Mouse (Mus musculus) A20 (cell line): ENCODE data around the gene Mmp19.

Source experiments
- DNase-seq: peaks from one replicate; pipeline ENCODE4 v3.0.0-alpha.2; 2011; ENCODE audit warnings: low read depth, low spot score

Gene Mmp19

DNA sequence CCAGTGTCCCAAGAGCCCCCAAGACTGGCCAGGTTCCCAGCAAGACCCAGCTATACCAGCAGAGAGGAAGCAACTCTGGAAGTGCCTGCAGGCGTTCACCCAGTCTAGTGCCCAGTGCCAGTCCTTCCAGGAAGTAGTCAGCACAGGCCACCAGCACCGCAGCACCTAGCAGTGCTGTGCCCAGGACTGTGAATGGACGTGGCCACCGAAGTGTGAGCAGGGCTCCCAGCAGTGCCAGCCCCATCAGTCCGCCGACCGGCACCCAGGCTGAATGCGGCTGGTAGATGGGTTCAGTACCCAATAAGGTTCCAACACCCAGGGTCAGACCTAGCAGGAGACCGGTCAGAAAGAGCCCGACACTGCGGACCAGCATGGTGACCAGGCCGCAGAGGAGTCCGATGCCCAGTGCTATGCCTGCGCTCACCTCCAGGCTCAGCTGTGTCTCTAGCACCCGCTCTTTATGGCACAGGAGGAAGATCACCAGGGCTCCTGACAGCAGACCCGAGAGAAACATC is 11.3 kb downstream of the Mmp19 start:
- no peak for DNase-seq

DNA sequence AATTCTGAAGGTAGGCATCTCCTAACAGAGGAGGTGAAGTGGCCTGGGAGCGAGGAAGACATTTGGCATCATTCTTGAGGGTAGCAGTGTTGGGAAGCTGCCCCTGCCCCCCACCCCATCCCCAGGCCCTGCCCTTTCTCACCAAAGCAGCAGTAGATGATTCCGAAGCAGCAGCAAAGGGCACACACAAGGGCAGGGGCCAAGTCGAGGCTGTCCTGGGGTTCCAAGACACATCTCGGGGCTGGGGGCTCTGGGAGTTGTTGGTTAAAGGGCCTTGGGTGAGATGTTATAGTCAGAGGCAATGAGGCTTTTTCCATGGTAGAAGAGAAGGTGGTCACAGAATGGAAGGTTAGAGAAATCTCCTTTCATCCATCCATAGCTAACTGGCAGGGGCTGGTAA is 12.2 kb downstream of the Mmp19 start:
- DNase-seq = no peak

- no peak for DNase-seq
Measured at GRCm38 (mm10) chr10:128803361-128803760, 12.7 kb downstream of the Mmp19 start.

DNA sequence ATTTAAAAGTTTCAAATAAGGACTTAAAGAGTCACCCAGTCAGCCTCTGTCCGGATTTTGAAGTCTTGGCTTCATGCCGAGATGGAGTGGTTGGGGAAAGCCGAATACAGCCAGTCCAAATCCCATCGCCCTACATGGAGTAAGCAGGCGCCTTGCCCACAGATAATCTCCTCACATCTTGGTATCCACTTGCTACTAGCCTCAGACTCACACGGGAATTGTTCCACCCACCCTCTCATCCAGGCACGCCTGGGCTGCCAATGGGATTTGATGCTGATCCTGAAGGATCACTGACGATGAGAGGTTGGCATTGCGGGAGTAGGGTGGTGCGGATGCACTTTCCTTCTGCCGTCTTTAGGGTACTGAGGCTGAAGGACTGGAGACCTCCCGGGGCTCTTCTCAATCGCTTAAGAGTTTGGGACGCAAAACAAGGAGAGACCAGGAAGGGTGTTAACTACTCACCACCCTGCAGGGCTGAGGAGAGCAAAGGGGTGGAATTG is 13.1 kb downstream of the Mmp19 start, which contains the start of gene Dnajc14:
TSS of gene Dnajc14 (plus strand) at position 292 of the 500 bp plus-strand sequence.
- DNase-seq = no peak

- DNase-seq = peak; percentile 90
Measured at GRCm38 (mm10) chr10:128804271-128805091, 13.8 kb downstream of the Mmp19 start, which contains the start of gene Tmem198b. Gene Tmem198b, minus strand, starts transcription at chr10:128804370.

GRCm38 (mm10) chr10:128805092-128806000 is 14.6 kb downstream of the Mmp19 start:
- DNase-seq = peak; percentile 99

DNA sequence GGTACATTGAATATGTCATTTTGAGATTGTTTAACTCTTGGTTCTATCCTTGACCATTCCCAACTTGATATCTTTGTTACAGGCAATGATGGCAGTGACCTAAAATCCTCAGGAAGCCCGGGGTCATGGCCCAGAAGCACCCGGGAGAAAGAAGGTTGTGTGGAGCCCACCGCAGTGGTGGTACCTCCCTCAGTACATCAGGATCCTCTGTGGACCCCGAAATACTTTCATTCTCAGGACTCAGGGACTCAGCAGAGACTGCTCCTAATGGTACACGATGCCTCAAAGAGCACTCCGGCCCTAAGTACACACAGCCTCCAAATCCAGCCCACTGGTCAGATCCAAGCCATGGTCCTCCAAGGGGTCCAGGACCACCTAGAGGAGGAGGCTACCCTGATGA is 15.4 kb downstream of the Mmp19 start:
- DNase-seq = peak; percentile 32

- DNase-seq = no peak
Measured at GRCm38 (mm10) chr10:128807018-128807417, 16.3 kb downstream of the Mmp19 start.

GRCm38 (mm10) chr10:128817033-128817432 is 26.3 kb downstream of the Mmp19 start, which contains the start of gene Sarnp:
Gene Sarnp, plus strand, starts transcription at chr10:128817333.
- DNase-seq = no peak

GRCm38 (mm10) chr10:128820217-128820616 is 29.5 kb downstream of the Mmp19 start:
- DNase-seq = no peak

DNA sequence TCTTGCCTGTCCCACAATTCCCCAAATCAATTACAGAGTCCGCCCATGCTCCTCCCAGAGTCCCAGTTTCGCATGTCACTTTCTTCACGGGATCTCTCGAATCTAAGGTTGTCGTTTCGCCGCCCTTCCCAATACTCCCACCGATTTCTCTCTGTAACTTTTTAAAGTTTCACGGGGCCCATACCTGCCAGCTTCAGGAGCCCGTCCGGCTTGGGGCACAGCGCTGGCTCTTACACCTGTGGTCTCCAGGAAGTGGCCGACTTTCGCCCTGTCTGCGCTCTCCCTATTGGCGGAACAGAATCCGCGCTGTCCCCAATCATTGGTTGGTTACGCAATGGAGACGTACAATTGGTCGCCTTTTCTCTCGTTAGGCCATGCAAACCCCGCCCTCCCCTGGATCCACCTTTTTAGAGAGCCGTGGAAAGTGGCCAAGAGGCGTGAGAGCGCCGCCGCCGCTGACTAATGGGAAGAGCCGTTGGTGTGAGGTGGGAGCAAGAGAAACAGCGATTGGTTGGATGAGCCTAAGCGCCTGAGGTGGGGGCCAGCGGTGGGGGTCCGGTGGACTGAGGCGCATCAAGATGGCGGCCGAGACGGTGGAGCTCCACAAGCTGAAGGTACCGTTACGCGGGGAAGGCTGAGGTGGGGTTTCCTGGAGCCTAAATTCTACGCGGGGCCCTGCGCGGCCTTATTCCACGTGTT is 30.8 kb downstream of the Mmp19 start, which contains the start of gene Ormdl2:
TSS of gene Ormdl2 (minus strand) at position 288 of the 699 bp plus-strand sequence.
- DNase-seq = peak; percentile 100

DNA sequence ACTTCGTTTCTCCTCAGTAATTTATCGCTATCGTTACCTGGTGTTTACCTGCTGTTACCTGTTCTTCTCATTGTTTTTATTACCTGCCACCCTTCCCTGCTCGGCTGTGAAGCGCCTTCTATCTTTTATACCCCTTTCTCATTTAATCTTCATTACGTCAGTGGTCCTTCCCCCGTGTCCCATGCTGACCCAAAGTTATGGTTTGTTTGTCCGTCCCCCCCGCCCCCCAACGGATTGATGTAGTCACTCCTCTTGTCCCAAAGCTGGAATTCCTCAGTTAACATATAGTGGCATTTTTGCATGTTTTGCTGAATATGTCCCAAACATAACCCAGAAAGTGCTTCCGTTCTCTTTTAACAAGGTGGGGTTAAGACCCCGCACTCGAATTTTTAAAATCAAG is 31.4 kb downstream of the Mmp19 start:
- no peak for DNase-seq

- DNase-seq = peak; percentile 25
Measured at GRCm38 (mm10) chr10:128823087-128823486, 32.4 kb downstream of the Mmp19 start.

DNA sequence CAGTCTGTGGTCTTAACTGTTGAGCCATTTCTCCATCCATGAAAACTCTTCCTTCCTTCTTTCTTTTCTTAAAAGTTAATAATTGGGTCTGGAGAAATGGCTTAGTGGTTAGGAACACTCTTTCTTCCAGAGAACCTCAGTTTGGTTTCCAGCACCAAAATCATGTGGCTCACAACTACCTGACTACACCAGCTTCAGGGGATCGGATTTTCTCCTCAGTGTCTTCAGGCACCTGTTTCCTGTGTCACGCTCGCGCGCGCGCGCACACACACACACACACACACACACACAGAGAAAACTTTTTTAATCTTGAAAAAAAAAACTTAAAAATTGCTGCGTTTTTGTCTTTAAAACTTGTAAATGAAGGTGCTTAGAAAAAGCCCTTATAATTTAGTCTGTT is 33.1 kb downstream of the Mmp19 start:
- DNase-seq = peak; percentile 49

GRCm38 (mm10) chr10:128837400-128837799 is 46.7 kb downstream of the Mmp19 start:
- DNase-seq = peak; percentile 27

DNA sequence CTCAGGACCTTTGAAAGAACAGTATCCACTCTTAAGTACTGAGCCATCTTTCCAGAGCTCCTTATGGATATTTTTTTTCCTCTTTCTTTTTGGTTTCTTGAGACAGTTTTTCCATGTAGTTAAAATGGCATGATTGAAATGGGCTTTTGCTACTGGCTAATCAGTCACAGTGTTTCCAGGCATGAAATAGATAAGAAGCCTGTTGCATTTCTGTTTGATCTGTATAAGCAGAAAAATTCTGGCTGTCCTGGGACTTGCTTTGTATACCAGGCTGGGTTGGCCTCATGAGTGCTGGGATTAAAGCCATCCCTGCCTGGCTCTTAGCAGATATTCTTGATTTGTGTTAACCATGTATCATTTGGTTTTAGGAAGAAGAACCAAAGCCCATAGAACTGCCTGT is 48.7 kb downstream of the Mmp19 start:
- no peak for DNase-seq

GRCm38 (mm10) chr10:128840612-128841011 is 49.9 kb downstream of the Mmp19 start:
- no peak for DNase-seq

DNA sequence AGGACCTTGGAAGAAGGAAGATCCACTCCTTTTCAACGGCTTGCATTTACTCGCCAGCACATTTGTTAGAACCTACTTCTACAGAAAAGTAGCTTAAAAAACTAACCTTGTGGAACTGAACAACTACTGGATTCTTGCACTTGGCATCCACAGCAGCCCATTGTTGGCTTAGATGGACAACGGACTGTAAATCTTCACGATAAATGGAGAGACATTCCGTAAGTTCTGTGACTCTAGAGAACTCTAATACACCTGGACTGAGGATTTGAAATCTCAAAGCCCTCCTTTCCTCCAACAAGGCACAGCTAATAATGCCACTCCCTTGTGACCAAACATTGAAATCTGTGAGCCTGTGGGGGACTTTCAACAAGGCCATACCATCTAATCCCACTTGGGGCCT is 52.5 kb downstream of the Mmp19 start:
- DNase-seq = no peak

DNA sequence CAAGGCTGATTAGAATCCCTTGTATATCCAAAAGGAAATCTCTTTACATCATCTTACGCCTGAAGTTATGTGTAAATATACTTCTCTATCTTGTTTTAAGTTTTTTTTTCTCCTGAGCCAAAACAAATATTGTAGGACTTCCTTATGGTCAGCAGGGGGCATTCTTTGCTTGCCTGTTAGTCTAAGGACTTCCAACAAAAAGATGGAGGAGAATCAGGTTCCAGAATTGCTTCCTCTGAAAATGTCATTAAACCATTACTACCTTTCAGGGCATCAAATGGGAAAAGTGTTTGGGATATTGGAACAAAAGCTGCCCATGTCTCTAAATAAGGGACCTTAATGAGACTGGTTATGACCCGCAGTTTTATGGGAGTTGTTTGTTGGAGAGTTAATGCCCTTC is 54.8 kb downstream of the Mmp19 start:
- DNase-seq = peak; percentile 33

- no peak for DNase-seq
Measured at GRCm38 (mm10) chr10:128846664-128847063, 56.0 kb downstream of the Mmp19 start.

DNA sequence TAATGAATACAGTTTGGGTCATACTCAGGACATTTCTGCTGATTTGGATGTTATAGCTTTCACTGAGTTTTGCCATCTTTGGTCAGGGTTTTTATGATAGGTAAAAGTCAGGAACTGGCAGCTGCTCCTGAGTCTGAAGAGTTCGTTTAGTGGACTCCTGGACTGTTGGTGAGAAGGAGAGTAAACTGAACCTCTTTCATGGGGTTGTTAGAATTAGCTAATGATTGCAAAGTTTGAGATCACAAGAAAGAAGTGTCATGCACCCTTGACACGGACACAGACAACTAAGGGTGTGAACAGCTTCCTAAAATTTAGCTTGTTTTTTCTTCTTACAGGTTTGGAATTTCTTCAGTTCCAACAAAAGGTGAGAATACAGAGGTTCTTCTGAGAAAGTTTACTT is 57.7 kb downstream of the Mmp19 start:
- DNase-seq = no peak
